Mouse (Mus musculus): Measurements from ENCODE around the gene Tbc1d10a. TPM values are rescaled to one million over a fixed set of nuclear protein-coding genes. Genes with fewer than 3 reads are reported as not detected.

Tbc1d10a gene
- polyA plus RNA-seq, 1 experiment: 15.8 TPM

GRCm38 (mm10) chr11:4149886-4150285 lies 36.7 kb upstream of the Tbc1d10a start:
- H3K4me1 ChIP-seq: peaks cover 11% of the 10 kb centered on the region
- H3K4me3 ChIP-seq (replicated peaks): no peak overlapping the region
- TF ChIP-seq FLI1 (IDR thresholded peaks at IDR 0.05; ENCODE audit: low read length) (no peak), GATA1 (IDR thresholded peaks at IDR 0.05; ENCODE audit: borderline replicate concordance, low read length) (no peak)
- peaks cover 3% of the 10 kb centered on the region for H3K9me3 ChIP-seq
- H3K27me3 ChIP-seq (replicated peaks): peaks cover 31% of the 10 kb centered on the region
- peaks cover 6% of the 10 kb centered on the region for H3K36me3 ChIP-seq (replicated peaks; ENCODE audit: low read length)

GRCm38 (mm10) chr11:4153694-4154093 lies 32.9 kb upstream of the Tbc1d10a start:
- Histone ChIP-seq H3K27me3 (replicated peaks) (peaks cover 11% of the 10 kb centered on the region), H3K4me1 (peaks cover 7% of the 10 kb centered on the region; the same call in 1 of the 2 replicates), H3K4me3 (replicated peaks) (no peak overlapping the region), H3K36me3 (replicated peaks; ENCODE audit: low read length) (peaks cover 8% of the 10 kb centered on the region), H3K9me3 (peaks cover 6% of the 10 kb centered on the region)
- TF ChIP-seq GATA1 (IDR thresholded peaks at IDR 0.05; ENCODE audit: borderline replicate concordance, low read length): no peak
- TF ChIP-seq FLI1 (IDR thresholded peaks at IDR 0.05; ENCODE audit: low read length): no peak

GRCm38 (mm10) chr11:4155641-4156040 lies 30.9 kb upstream of the Tbc1d10a start:
- Histone ChIP-seq H3K4me3 (replicated peaks) (no peak overlapping the region), H3K4me1 (peaks cover 21% of the 10 kb centered on the region), H3K36me3 (replicated peaks; ENCODE audit: low read length) (peaks cover 4% of the 10 kb centered on the region), H3K27me3 (replicated peaks) (peaks cover 8% of the 10 kb centered on the region), H3K9me3 (peaks cover 6% of the 10 kb centered on the region)
- no peak for TF ChIP-seq GATA1 (IDR thresholded peaks at IDR 0.05; ENCODE audit: borderline replicate concordance, low read length)
- no peak for TF ChIP-seq FLI1 (IDR thresholded peaks at IDR 0.05; ENCODE audit: low read length)

GRCm38 (mm10) chr11:4158676-4159075 lies 27.9 kb upstream of the Tbc1d10a start:
- TF ChIP-seq GATA1 (IDR thresholded peaks at IDR 0.05; ENCODE audit: borderline replicate concordance, low read length) (no peak), FLI1 (IDR thresholded peaks at IDR 0.05; ENCODE audit: low read length) (no peak)
- no peak overlapping the region for H3K4me3 ChIP-seq (replicated peaks)
- H3K9me3 ChIP-seq: peaks cover 6% of the 10 kb centered on the region
- H3K36me3 ChIP-seq (replicated peaks; ENCODE audit: low read length): peaks cover 28% of the 10 kb centered on the region
- H3K4me1 ChIP-seq: peaks cover 46% of the 10 kb centered on the region
- H3K27me3 ChIP-seq (replicated peaks): no peaks in the 10 kb centered on the region

GRCm38 (mm10) chr11:4159808-4160708 lies 26.5 kb upstream of the Tbc1d10a start, which contains the start of the genes Ccdc157 and Sf3a1:
Gene Ccdc157 (minus strand): TSS chr11:4160293.
Gene Sf3a1 (plus strand): TSS chr11:4160350.
- peak within 1 kb of the TSS; percentile 99 for H3K4me3 ChIP-seq (replicated peaks)
- H3K27me3 ChIP-seq (replicated peaks): no peaks in the 10 kb centered on the region
- 0 out of 2 replicates have a peak, but pooled peaks cover under 1% of the 10 kb centered on the region for H3K9me3 ChIP-seq
- TF ChIP-seq GATA1 (IDR thresholded peaks at IDR 0.05; ENCODE audit: borderline replicate concordance, low read length) (no peak), FLI1 (IDR thresholded peaks at IDR 0.05; ENCODE audit: low read length) (peak; percentile 70; the same call in 1 of the 2 replicates)
- peaks cover 59% of the 10 kb centered on the region for H3K4me1 ChIP-seq
- peaks cover 38% of the 10 kb centered on the region for H3K36me3 ChIP-seq (replicated peaks; ENCODE audit: low read length)

GRCm38 (mm10) chr11:4160758-4161480 lies 25.7 kb upstream of the Tbc1d10a start:
- peaks cover 67% of the 10 kb centered on the region for H3K4me1 ChIP-seq
- TF ChIP-seq FLI1 (IDR thresholded peaks at IDR 0.05; ENCODE audit: low read length) (no peak), GATA1 (IDR thresholded peaks at IDR 0.05; ENCODE audit: borderline replicate concordance, low read length) (no peak)
- H3K4me3 ChIP-seq (replicated peaks): peak overlapping the region; percentile 99
- peaks cover 46% of the 10 kb centered on the region for H3K36me3 ChIP-seq (replicated peaks; ENCODE audit: low read length)
- H3K27me3 ChIP-seq (replicated peaks): no peaks in the 10 kb centered on the region
- no peaks in the 10 kb centered on the region for H3K9me3 ChIP-seq

- Histone ChIP-seq H3K36me3 (replicated peaks; ENCODE audit: low read length) (peaks cover 84% of the 10 kb centered on the region), H3K4me1 (peaks cover 67% of the 10 kb centered on the region), H3K9me3 (no peaks in the 10 kb centered on the region), H3K27me3 (replicated peaks) (no peaks in the 10 kb centered on the region), H3K4me3 (replicated peaks) (no peak overlapping the region)
- TF ChIP-seq GATA1 (IDR thresholded peaks at IDR 0.05; ENCODE audit: borderline replicate concordance, low read length) (no peak), FLI1 (IDR thresholded peaks at IDR 0.05; ENCODE audit: low read length) (no peak)
Measured at GRCm38 (mm10) chr11:4164701-4165100, 21.9 kb upstream of the Tbc1d10a start.

- Histone ChIP-seq H3K4me1 (peaks cover 55% of the 10 kb centered on the region), H3K9me3 (no peaks in the 10 kb centered on the region), H3K36me3 (replicated peaks; ENCODE audit: low read length) (peaks cover 98% of the 10 kb centered on the region), H3K27me3 (replicated peaks) (no peaks in the 10 kb centered on the region), H3K4me3 (replicated peaks) (no peak overlapping the region)
- TF ChIP-seq FLI1 (IDR thresholded peaks at IDR 0.05; ENCODE audit: low read length): no peak
Measured at GRCm38 (mm10) chr11:4166467-4167090, 20.0 kb upstream of the Tbc1d10a start.

GRCm38 (mm10) chr11:4174586-4174985 lies 12.0 kb upstream of the Tbc1d10a start:
- no peaks in the 10 kb centered on the region for H3K9me3 ChIP-seq
- no peak for TF ChIP-seq GATA1 (IDR thresholded peaks at IDR 0.05; ENCODE audit: borderline replicate concordance, low read length)
- no peak for TF ChIP-seq FLI1 (IDR thresholded peaks at IDR 0.05; ENCODE audit: low read length)
- H3K27me3 ChIP-seq (replicated peaks): no peaks in the 10 kb centered on the region
- H3K36me3 ChIP-seq (replicated peaks; ENCODE audit: low read length): peaks cover 100% of the 10 kb centered on the region
- H3K4me1 ChIP-seq: 0 out of 2 replicates have a peak, but pooled peaks cover 4% of the 10 kb centered on the region
- H3K4me3 ChIP-seq (replicated peaks): no peak overlapping the region

Measured in megakaryocyte, embryonic 14.5 days (primary cell).